Mouse (Mus musculus): Measurements from ENCODE around the gene Adsl. TPM values are rescaled to one million over a fixed set of nuclear protein-coding genes. Genes with fewer than 3 reads are reported as not detected.
A peak's percentile ranks its signal among the peaks of the same experiment; 100 is the strongest.

The Adsl gene
- polyA plus RNA-seq, 1 experiment from 2014 or later: 168 TPM

DNA sequence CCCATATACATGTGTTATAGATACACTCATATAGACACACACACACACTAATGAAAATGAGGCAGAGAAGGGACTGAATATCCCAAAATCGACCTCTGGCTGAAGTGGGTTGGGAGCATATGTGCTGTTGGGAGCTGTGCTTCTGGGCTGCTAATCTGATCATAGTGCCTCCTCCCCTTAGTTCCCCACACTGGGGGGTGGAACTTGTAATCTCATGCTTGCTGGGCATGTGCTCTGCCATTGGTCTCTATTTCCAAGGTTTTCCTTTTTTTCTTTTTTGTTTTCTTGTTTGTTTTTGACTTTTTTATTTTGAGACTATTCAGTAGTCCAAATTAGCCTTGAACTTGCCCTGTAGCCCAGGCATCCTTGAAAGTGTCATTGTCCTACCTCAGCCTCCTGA is 40.0 kb downstream of the Adsl start:
- no peaks in the 10 kb centered on the region for H3K36me3 ChIP-seq (ENCODE audit: insufficient read depth)
- ATAC-seq (ENCODE audit: insufficient read depth) (no peak), DNase-seq (no peak)
- no peaks in the 10 kb centered on the region for H3K27me3 ChIP-seq (ENCODE audit: insufficient read depth, low read length)
- no peaks in the 10 kb centered on the region for H3K4me1 ChIP-seq (ENCODE audit: insufficient read depth)
- H3K9me3 ChIP-seq (ENCODE audit: low read depth, low read length): no peaks in the 10 kb centered on the region
- no peak overlapping the region for H3K4me3 ChIP-seq (ENCODE audit: low read depth, low read length)
- H3K4me2 ChIP-seq: no peak overlapping the region
- H3K27ac ChIP-seq (ENCODE audit: low read depth): no peak overlapping the region
- no peak for TF ChIP-seq CTCF (IDR thresholded peaks at IDR 0.05; ENCODE audit: low read depth)
- no peak overlapping the region for H3K9ac ChIP-seq
- WGBS: 36% methylated on average over 1 of the region's 1 CpGs

DNA sequence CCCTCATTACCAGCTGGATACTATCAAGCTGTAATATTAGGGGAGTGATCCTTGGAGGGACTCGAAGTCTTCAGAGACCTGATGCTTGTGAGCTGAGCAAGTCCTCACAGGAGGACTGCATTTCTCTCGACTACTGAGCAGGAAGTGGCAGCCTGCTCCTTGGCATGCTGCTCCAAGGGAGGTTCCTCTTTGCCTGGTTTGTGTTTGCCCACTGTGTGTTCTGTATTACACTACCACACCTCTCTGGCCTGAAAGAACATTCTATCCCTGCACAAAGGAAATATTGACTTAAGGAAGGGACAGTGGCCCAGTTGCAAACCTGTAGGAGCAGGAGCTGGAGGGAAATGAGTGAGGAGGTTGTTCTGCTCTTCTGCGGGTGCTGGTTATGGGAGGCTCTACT is 41.4 kb downstream of the Adsl start:
- WGBS: 47% methylated on average over 3 of the region's 3 CpGs

DNA sequence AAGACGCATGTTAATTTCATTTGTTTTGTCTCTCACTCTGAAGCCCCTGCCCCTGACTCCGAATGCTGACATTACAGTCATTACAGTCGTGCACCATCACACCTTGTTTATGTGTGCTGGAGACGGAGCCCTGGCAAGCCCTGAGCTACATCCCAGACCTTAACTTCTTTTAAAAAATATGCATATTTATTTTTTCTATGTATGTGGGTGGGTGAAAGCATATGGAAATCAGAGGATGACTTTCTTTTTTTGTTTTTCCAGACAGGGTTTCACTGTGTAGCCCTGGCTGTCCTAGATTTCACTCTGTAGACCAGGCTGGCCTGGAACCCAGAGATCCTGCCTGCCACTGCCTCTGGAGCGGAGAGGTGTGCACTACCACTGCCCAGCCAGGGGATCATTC is 46.7 kb downstream of the Adsl start:
- ATAC-seq (ENCODE audit: insufficient read depth) (no peak), DNase-seq (no peak)
- no peaks in the 10 kb centered on the region for H3K9me3 ChIP-seq (ENCODE audit: low read depth, low read length)
- 0 out of 2 replicates have a peak, but pooled peaks cover 3% of the 10 kb centered on the region for H3K4me1 ChIP-seq (ENCODE audit: insufficient read depth)
- no peak overlapping the region for H3K4me2 ChIP-seq
- H3K27ac ChIP-seq (ENCODE audit: low read depth): peak overlapping the region; percentile 63; the same call in 1 of the 2 replicates
- no peaks in the 10 kb centered on the region for H3K27me3 ChIP-seq (ENCODE audit: insufficient read depth, low read length)
- no peak for TF ChIP-seq CTCF (IDR thresholded peaks at IDR 0.05; ENCODE audit: low read depth)
- H3K4me3 ChIP-seq (ENCODE audit: low read depth, low read length): no peak overlapping the region
- no peaks in the 10 kb centered on the region for H3K36me3 ChIP-seq (ENCODE audit: insufficient read depth)
- no peak overlapping the region for H3K9ac ChIP-seq
- 72% methylated on average over 5 of the region's 5 CpGs for WGBS

More for the DNA sequence above, 41.4 kb downstream of the Adsl start:
- Histone ChIP-seq H3K4me3 (ENCODE audit: low read depth, low read length) (no peak overlapping the region), H3K4me2 (no peak overlapping the region), H3K36me3 (ENCODE audit: insufficient read depth) (no peaks in the 10 kb centered on the region), H3K9ac (no peak overlapping the region), H3K4me1 (ENCODE audit: insufficient read depth) (no peaks in the 10 kb centered on the region), H3K27ac (ENCODE audit: low read depth) (no peak overlapping the region), H3K27me3 (ENCODE audit: insufficient read depth, low read length) (no peaks in the 10 kb centered on the region), H3K9me3 (ENCODE audit: low read depth, low read length) (no peaks in the 10 kb centered on the region)
- ATAC-seq (ENCODE audit: insufficient read depth): no peak
- no peak; the same call in 1 of the 2 replicates for TF ChIP-seq CTCF (IDR thresholded peaks at IDR 0.05; ENCODE audit: low read depth)
- DNase-seq: no peak

DNA sequence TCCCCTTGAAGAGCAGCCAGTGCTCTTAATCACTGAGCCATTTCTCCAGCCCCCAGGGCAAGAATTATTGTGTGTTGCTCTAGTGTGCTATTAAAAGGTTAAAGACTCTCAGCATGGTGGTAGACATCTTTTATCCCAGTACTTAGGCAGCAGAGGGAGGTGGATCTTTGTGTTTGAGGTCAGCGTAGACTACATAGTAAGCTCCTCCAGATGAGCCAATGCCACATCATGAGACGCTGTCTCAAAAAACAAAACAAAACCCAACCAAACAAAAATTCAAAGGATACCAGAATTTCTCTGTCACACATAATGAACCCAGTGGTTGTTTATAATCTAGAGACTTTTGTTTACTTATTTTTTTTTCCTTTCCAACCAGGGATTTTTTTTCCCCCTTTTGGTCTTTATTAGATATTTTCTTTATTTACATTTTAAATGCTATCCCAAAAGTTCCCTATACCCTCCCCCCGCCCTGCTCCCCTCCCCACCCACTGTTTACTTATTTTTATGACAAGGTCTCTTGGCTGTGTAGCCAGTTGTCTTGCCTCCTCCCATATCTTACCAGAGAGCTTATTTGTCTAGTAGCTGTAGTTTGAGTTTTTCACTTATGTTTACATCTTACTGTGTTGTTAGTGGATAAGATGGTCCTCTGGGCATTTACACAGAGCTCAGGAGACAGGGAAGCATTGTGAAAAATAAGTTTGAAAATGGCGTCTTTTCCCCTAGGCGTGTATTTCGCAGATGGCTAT is 48.0 kb downstream of the Adsl start:
- H3K9me3 ChIP-seq (ENCODE audit: low read depth, low read length): no peaks in the 10 kb centered on the region
- H3K27me3 ChIP-seq (ENCODE audit: insufficient read depth, low read length): no peaks in the 10 kb centered on the region
- DNase-seq (peak; percentile 81), ATAC-seq (ENCODE audit: insufficient read depth) (peak; percentile 87)
- peaks cover 5% of the 10 kb centered on the region; the same call in 1 of the 2 replicates for H3K4me1 ChIP-seq (ENCODE audit: insufficient read depth)
- TF ChIP-seq CTCF (IDR thresholded peaks at IDR 0.05; ENCODE audit: low read depth): no peak
- H3K36me3 ChIP-seq (ENCODE audit: insufficient read depth): no peaks in the 10 kb centered on the region
- peak overlapping the region; percentile 84 for H3K27ac ChIP-seq (ENCODE audit: low read depth)
- no peak overlapping the region for H3K4me3 ChIP-seq (ENCODE audit: low read depth, low read length)
- WGBS: 55% methylated on average over 6 of the region's 6 CpGs
- H3K9ac ChIP-seq: no peak overlapping the region
- no peak overlapping the region for H3K4me2 ChIP-seq

DNA sequence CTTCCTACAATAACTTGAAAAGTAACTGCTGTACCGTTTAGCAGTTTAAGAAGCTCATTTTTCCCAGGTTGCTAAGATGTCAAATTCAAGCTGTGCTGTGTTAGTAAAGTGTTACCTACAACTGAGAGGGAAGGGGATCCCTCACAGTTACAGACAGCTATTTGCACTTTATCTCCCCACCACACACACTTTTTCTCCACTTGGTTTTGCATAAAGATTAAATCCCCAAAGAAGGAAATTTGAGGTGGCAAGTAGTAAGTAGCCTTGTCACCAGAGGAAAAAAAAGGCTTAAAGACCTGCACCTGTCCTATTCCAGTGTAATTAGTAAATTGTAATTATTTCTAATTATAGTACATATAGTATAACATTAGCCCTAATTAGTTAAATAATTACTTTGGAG is 48.8 kb downstream of the Adsl start:
- H3K36me3 ChIP-seq (ENCODE audit: insufficient read depth): no peaks in the 10 kb centered on the region
- ATAC-seq (ENCODE audit: insufficient read depth) (no peak), DNase-seq (no peak)
- no peak for TF ChIP-seq CTCF (IDR thresholded peaks at IDR 0.05; ENCODE audit: low read depth)
- H3K4me2 ChIP-seq: no peak overlapping the region
- H3K4me3 ChIP-seq (ENCODE audit: low read depth, low read length): no peak overlapping the region
- peak overlapping the region; percentile 84 for H3K27ac ChIP-seq (ENCODE audit: low read depth)
- no peak overlapping the region for H3K9ac ChIP-seq
- peaks cover 5% of the 10 kb centered on the region; the same call in 1 of the 2 replicates for H3K4me1 ChIP-seq (ENCODE audit: insufficient read depth)
- 37% methylated on average over 1 of the region's 1 CpGs for WGBS
- H3K9me3 ChIP-seq (ENCODE audit: low read depth, low read length): no peaks in the 10 kb centered on the region
- no peaks in the 10 kb centered on the region for H3K27me3 ChIP-seq (ENCODE audit: insufficient read depth, low read length)

DNA sequence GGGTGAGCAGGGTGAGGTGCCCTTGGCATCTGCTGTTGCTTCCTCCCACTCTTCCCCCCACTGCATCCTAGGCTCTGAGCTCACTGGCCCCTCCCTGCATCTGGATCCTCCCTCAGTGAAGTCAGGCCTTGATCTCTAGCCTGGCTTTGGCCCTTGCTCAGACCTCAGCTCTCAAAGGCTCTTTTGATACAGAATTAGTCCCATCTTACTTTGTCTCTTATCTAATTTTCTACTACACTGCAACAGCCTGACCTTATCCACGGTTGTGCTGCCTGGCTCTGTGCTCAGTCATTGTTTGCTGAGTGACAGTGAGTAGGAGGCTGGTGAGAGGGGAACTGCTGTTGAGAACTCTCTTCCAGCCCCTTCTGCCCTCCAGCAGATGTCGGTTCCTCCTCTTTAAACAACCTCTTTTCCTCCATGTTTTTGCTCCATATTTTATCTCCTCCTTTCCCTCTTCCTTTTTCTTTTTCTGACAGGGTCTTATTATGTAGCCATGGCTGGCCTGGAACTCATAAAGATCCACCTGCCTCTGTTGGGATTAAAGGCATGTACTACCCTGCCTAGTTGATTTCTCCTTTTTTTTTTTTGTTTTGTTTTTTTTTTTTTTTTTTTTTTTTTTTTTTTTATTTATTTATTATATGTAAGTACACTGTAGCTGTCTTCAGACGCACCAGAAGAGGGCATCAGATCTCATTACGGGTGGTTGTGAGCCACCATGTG is 52.3 kb downstream of the Adsl start:
- H3K4me2 ChIP-seq: no peak overlapping the region
- H3K9me3 ChIP-seq (ENCODE audit: low read depth, low read length): no peaks in the 10 kb centered on the region
- H3K4me3 ChIP-seq (ENCODE audit: low read depth, low read length): no peak overlapping the region
- no peak for ATAC-seq (ENCODE audit: insufficient read depth)
- H3K9ac ChIP-seq: no peak overlapping the region
- H3K27ac ChIP-seq (ENCODE audit: low read depth): peak overlapping the region; percentile 44
- no peak for TF ChIP-seq CTCF (IDR thresholded peaks at IDR 0.05; ENCODE audit: low read depth)
- peaks cover 5% of the 10 kb centered on the region; the same call in 1 of the 2 replicates for H3K4me1 ChIP-seq (ENCODE audit: insufficient read depth)
- H3K27me3 ChIP-seq (ENCODE audit: insufficient read depth, low read length): no peaks in the 10 kb centered on the region
- WGBS: 16% methylated on average over 3 of the region's 4 CpGs
- H3K36me3 ChIP-seq (ENCODE audit: insufficient read depth): peaks cover 9% of the 10 kb centered on the region; the same call in 1 of the 2 replicates
- no peak for DNase-seq

DNA sequence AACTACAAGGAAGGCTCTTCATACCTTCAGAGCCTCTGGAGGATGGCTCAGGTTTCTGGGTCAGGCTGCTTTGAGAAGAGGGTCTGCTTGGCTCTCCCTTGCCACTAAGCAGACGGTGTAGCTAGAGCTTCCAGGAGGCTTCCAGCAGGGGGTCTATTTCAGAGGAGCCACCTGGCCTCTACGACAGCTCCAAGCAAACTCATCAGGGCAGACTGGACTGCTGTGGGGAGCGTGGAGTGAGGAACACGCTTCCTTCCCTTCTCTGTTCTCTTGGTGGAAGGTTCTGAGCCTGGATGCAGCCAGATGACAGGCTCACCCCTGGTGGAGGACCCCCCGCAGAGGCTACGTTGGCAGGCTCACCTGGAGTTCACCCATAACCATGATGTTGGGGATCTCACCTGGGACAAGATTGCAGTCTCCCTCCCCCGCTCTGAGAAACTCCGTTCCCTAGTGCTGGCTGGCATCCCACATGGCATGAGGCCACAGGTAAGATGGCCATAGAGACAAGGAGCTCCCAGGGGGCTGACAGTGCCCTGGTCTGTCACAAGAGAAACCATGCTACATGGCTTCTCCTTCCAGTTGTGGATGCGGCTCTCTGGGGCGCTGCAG is 57.9 kb downstream of the Adsl start:
- no peak for DNase-seq
- TF ChIP-seq CTCF (IDR thresholded peaks at IDR 0.05; ENCODE audit: low read depth): no peak
- no peak overlapping the region for H3K4me2 ChIP-seq
- 77% methylated on average over 10 of the region's 10 CpGs for WGBS
- no peak overlapping the region for H3K4me3 ChIP-seq (ENCODE audit: low read depth, low read length)
- no peak overlapping the region; the same call in 1 of the 2 replicates for H3K9ac ChIP-seq
- ATAC-seq (ENCODE audit: insufficient read depth): no peak
- H3K4me1 ChIP-seq (ENCODE audit: insufficient read depth): no peaks in the 10 kb centered on the region
- H3K36me3 ChIP-seq (ENCODE audit: insufficient read depth): peaks cover 34% of the 10 kb centered on the region; the same call in 1 of the 2 replicates
- no peak overlapping the region for H3K27ac ChIP-seq (ENCODE audit: low read depth)
- H3K27me3 ChIP-seq (ENCODE audit: insufficient read depth, low read length): no peaks in the 10 kb centered on the region
- H3K9me3 ChIP-seq (ENCODE audit: low read depth, low read length): no peaks in the 10 kb centered on the region

All from lung, embryonic 14.5 days (tissue).